Mouse (Mus musculus): ENCODE results near the gene Eif2b3.

Eif2b3 gene

GRCm38 (mm10) chr4:117019206-117020134, at the start of gene Eif2b3:
Gene Eif2b3, plus strand, starts transcription at chr4:117019402.
- peak; percentile 93 for DNase-seq

GRCm38 (mm10) chr4:116976503-116976902, 42.7 kb upstream of the Eif2b3 start:
- DNase-seq, result no peak

- no peak for DNase-seq
Measured at GRCm38 (mm10) chr4:116985681-116986080, 33.5 kb upstream of the Eif2b3 start.

- DNase-seq, result peak; percentile 76
Measured at GRCm38 (mm10) chr4:116986400-116987121, 32.6 kb upstream of the Eif2b3 start.

DNA sequence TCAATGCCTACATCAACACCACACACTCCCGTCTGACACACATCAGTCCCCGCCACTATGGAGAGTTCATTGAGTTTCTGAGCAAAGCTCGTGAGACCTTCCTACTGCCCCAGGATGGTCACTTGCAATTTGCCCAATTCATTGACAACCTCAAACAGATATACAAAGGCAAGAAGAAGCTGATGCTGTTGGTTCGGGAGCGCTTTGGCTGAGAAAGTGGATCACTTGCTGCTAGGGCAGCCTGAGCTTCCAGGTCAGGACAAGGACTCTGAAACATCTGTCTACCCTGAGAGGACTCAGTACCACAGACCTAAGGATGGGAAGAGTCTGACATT, 32.1 kb upstream of the Eif2b3 start:
- no peak for DNase-seq

DNA sequence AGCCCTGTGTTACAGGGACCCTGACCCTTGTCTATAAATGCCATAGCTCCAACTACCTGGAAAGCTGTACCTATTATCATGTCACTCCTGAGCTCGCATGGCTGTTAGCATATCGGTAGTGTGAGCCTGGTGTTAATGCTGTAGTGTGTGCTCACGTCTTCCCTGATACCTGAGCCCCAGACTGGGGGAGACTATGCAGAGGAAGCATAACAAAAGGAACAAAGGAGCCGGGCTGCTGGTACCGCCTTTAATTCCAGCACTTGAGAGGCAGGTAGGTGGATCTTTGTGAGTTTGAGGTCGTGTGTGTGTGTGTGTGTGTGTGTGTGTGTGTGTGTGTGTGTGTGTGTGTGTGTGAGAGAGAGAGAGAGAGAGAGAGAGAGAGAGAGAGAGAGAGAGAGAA, 29.5 kb upstream of the Eif2b3 start:
- DNase-seq, result no peak

- peak; percentile 80 for DNase-seq
Measured at GRCm38 (mm10) chr4:116991366-116991765, 27.8 kb upstream of the Eif2b3 start.

DNA sequence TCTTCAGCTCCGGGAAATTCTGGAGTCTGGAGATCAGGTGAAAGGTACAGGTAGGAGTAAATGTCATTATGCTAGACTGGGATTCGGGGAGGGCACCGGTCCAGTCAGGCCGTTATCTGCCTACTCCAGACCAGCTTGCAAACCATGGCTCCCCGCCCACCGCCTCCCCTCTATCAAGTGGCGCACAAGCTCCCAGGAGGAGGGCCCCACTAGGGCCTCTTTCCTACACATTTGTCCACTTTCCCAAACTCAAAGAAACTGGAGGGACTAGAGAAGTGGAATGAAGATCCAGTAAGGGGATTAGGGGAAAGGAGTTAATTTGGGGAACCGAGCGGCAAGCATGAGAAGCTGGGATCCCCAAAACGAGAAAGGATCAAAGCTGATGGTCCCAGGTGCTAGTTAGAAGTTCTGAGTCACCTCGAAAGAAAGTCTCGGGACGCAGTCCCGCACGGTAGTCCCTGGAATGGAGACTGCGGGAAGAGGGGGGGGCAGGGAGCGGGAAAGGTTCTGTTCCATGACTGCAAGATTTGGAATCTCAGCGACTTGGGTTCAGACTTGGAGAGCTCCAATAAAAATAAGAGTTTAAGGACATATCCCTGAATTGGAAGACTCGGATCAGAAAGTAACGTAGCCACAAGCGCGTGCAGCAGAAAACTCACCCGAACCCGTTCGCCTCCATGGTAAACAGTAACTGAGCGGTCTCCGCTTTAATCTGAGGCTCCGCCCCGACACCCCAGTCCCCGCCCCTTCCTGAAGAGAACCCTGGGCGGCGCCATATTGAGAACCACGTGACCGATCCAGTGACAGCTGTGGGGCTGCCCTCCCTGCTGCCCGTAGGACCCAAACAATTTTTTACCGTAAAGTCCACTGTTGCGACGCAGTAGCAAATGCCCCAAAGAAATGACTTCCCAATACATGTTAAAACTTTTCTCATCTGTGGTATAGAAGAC, 25.3 kb upstream of the Eif2b3 start, which contains the start of gene Urod:
Urod (minus strand) TSS at position 742 of the 950 bp plus-strand sequence.
- peak; percentile 98 for DNase-seq

- peak; percentile 65 for DNase-seq
Measured at GRCm38 (mm10) chr4:116995131-116995797, 23.9 kb upstream of the Eif2b3 start, which contains the start of gene Hectd3. Gene Hectd3, plus strand, starts transcription at chr4:116995317.

GRCm38 (mm10) chr4:116995798-116996135, 23.4 kb upstream of the Eif2b3 start:
- peak; percentile 52 for DNase-seq

- no peak for DNase-seq
Measured at GRCm38 (mm10) chr4:116999513-117000154, 19.6 kb upstream of the Eif2b3 start.

DNA sequence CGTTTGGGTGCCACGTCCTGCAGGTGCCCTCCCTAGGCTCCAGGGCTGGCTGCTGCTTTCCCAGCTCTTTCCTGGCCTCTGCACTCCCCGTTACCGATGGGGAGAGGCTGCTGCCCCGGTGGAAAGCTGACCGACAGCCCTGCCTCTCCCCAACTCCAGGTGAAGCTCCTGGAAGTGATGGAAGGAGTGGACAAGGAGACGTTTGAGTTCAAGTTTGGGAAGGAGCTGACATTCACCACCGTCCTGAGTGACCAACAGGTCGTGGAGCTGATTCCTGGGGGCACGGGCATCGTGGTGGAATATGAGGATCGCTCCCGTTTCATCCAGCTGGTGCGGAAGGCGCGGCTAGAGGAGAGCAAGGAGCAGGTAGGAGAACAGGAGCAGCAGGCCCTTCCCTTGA, 17.2 kb upstream of the Eif2b3 start:
- no peak for DNase-seq

GRCm38 (mm10) chr4:117002543-117003521, 16.4 kb upstream of the Eif2b3 start:
- peak; percentile 48 for DNase-seq

DNA sequence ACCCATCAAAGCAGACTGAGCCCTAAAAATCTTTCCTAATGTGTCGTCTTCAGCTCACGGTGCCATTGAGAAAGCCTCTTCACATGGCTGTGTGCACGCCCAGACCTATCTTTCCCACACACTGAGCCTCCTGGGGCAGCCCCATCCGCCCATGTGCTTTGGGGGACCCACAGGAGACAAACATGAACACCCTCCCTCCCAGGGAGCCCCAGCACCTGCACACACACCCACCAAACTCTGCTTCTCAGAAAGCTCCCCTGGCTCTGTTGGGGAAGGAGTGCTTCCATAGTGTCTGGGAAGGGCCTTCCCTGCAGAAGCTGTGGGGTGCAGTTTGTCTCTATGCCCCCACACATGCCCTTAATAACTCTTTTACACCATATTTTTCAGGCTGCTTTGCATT, 14.6 kb upstream of the Eif2b3 start:
- no peak for DNase-seq

- no peak for DNase-seq
Measured at GRCm38 (mm10) chr4:117005611-117006400, 13.4 kb upstream of the Eif2b3 start.

DNA sequence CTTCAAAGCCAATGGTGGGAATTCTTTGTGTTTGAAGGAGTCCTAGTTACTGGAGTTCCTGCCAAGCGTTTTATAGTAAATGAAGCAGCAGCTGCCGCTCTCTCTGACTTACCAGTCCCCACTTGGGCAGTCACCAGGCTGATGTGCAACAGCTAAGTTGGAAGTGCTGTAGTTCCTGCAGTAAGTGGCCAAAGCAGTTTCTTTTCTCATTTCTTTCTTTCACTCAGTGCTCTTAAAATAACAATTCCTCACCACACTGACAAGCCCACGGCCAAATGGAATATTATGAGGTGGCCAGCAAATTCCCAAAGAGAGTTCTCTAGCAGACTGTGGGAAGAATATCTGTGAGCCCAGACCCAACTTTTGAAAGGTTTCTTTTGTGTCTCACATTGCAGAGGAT, 12.1 kb upstream of the Eif2b3 start:
- DNase-seq, result no peak

GRCm38 (mm10) chr4:117010231-117010630, 9.0 kb upstream of the Eif2b3 start:
- DNase-seq, result no peak

GRCm38 (mm10) chr4:117013596-117013995, 5.6 kb upstream of the Eif2b3 start:
- no peak for DNase-seq

- DNase-seq, result no peak
Measured at GRCm38 (mm10) chr4:117014901-117015415, 4.2 kb upstream of the Eif2b3 start.
